Mouse (Mus musculus) liver, adult 2 months (tissue): ENCODE results near the gene Fgfr1op.

Source experiments
- CTCF ChIP-seq: fragments of 200-500 bp; IDR thresholded peaks from 2 replicates; pipeline ENCODE4 v1.5.1; 2011; ENCODE audit warnings: low read depth, low read length, control low read depth
- POLR2A ChIP-seq: fragments of 200-500 bp; IDR thresholded peaks from 2 replicates; pipeline ENCODE4 v1.6.1; 2011; ENCODE audit warnings: low read length, control low read depth; ENCODE audit not compliant: insufficient read depth; ENCODE audit errors: extremely low read depth

GRCm38 (mm10) chr17:8184217-8184616 is 18.9 kb downstream of the Fgfr1op start:
- TF ChIP-seq CTCF: no peak
- TF ChIP-seq POLR2A: no peak
